Mouse (Mus musculus) heart, adult 2 months (tissue): ENCODE measurements around the gene Gm20388. TPM values are rescaled to one million over a fixed set of nuclear protein-coding genes. Genes with fewer than 3 reads are reported as not detected.

Experiments used
- DNase-seq, 2 experiments: peaks; one replicate each; pipeline ENCODE4 v3.0.0; 2021
- H3K27ac ChIP-seq: fragments of 200-600 bp; 2 replicates; pipeline ENCODE4 v1.8.1; 2022
- H3K27me3 ChIP-seq: fragments of 200-500 bp; 2 replicates; pipeline ENCODE4 v1.6.1; 2012; ENCODE audit warnings: mild to moderate bottlenecking, low read length, inconsistent platforms, mixed read lengths; ENCODE audit not compliant: control insufficient read depth, insufficient read depth
- H3K36me3 ChIP-seq: fragments of 200-500 bp; 2 replicates; pipeline ENCODE4 v1.6.1; 2012; ENCODE audit warnings: low read length, inconsistent platforms; ENCODE audit not compliant: control insufficient read depth, insufficient read depth
- H3K4me1 ChIP-seq: fragments of 200-500 bp; 2 replicates; pipeline ENCODE4 v1.6.1; 2011; ENCODE audit warnings: low read length; ENCODE audit not compliant: control insufficient read depth, insufficient read depth
- H3K4me3 ChIP-seq: fragments of 200-600 bp; 2 replicates; pipeline ENCODE4 v1.8.1; 2022
- H3K79me2 ChIP-seq: fragments of 200-500 bp; replicated peaks from 2 replicates; pipeline ENCODE4 v1.6.1; 2012; ENCODE audit warnings: mild to moderate bottlenecking, inconsistent platforms, low read length, moderate library complexity, mixed read lengths; ENCODE audit not compliant: control insufficient read depth, insufficient read depth
- H3K9ac ChIP-seq: fragments of 200-500 bp; 2 replicates; pipeline ENCODE4 v1.6.1; 2012; ENCODE audit warnings: low read depth, mild to moderate bottlenecking, control low read depth, inconsistent platforms, low read length, mixed read lengths
- CTCF ChIP-seq: fragments of 200-600 bp; IDR thresholded peaks from 2 replicates; pipeline ENCODE4 v1.8.1; 2022; ENCODE audit warnings: antibody characterized with exemption, mild to moderate bottlenecking, moderate library complexity
- EP300 ChIP-seq: fragments of 200-500 bp; IDR thresholded peaks from 2 replicates; pipeline ENCODE4 v1.6.1; 2011; ENCODE audit warnings: low read depth, low read length, control low read depth; ENCODE audit not compliant: insufficient read depth
- POLR2A ChIP-seq: fragments of 200-500 bp; IDR thresholded peaks from 2 replicates; pipeline ENCODE4 v1.6.1; 2011; ENCODE audit warnings: mild to moderate bottlenecking, low read depth, low read length, control low read depth; ENCODE audit not compliant: insufficient read depth
- WGBS: fragments of 180-500 bp; shearing (Covaris S2); methylation state at CpG from one replicate; pipeline ENCODE4 v1.1.7; 2018; 5-methylcytosine and 5-hydroxymethylcytosine counted together
- intact Hi-C: fragments of 180-260 bp; cut with DNase I; formaldehyde crosslinking; loops from one replicate; pipeline ENCODE4 v1.15.1; 2025
- polyA plus RNA-seq: library from polyadenylated mRNA; depleted of rRNA; stranded (reverse); fragments of >200 nt; gene quantifications from 2 replicates; pipeline ENCODE4 v1.2.3, GENCODE M21; 2012
- total RNA-seq, 2 experiments: library from RNA; stranded (reverse); gene quantifications; 2 replicates each; pipeline ENCODE4 v1.2.3; 2021

Gene Gm20388
- total and polyA plus RNA-seq, 3 experiments: 1.8 to 32.3 TPM; not detected in 1

GRCm38 (mm10) chr8:120318476-120318991 is 407.9 kb downstream of the Gm20388 start:
- DNase-seq: no peak
- Histone ChIP-seq H3K4me1 (peaks cover 7% of the 10 kb centered on the region), H3K79me2 (no peaks in the 10 kb centered on the region), H3K27ac (no peak overlapping the region), H3K27me3 (no peaks in the 10 kb centered on the region), H3K36me3 (no peaks in the 10 kb centered on the region), H3K9ac (no peak overlapping the region), H3K4me3 (no peak overlapping the region)
- 88% methylated on average over 12 of the region's 12 CpGs for WGBS
- TF ChIP-seq EP300: no peak
- TF ChIP-seq POLR2A: no peak
- TF ChIP-seq CTCF: no peak
- intact Hi-C loops: loop anchor here (2.0 kb wide), 1 partner anchor 34 kb away; no protein-coding TSS in a partner anchor

DNA sequence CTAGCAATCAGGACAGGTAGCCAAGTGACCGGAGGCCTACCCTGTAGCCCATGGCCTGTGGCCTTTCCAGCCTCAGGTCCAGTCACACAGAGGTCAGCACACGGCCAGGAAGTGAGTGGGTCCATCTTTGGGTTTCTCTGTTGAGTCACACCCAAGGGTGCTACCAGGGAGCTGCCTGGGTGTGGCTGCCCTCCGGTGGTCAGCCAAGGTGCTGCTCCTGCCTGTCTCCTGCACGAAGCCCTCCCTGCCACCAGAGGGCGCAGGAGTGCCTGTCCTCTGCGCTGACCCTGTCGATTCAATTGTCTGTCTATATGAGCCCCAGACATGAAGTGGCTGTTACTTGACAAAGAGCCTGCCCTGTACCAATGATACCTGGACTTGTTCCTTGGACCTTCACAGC is 408.8 kb downstream of the Gm20388 start:
- intact Hi-C loops: loop anchor here (1.0 to 2.0 kb wide), 2 partner anchors 35 to 140 kb away; no protein-coding TSS in a partner anchor
- no peak overlapping the region for H3K4me3 ChIP-seq
- H3K27me3 ChIP-seq: no peaks in the 10 kb centered on the region
- no peak overlapping the region for H3K9ac ChIP-seq
- no peak for TF ChIP-seq POLR2A
- TF ChIP-seq CTCF: no peak; the same call in 1 of the 2 replicates
- TF ChIP-seq EP300: peak; percentile 97
- H3K79me2 ChIP-seq: no peaks in the 10 kb centered on the region
- peak; percentile 75 to 84 for DNase-seq
- H3K27ac ChIP-seq: no peak overlapping the region
- whole genome bisulfite sequencing: 15% methylated on average over 7 of the region's 7 CpGs
- H3K36me3 ChIP-seq: no peaks in the 10 kb centered on the region
- H3K4me1 ChIP-seq: peaks cover 13% of the 10 kb centered on the region

DNA sequence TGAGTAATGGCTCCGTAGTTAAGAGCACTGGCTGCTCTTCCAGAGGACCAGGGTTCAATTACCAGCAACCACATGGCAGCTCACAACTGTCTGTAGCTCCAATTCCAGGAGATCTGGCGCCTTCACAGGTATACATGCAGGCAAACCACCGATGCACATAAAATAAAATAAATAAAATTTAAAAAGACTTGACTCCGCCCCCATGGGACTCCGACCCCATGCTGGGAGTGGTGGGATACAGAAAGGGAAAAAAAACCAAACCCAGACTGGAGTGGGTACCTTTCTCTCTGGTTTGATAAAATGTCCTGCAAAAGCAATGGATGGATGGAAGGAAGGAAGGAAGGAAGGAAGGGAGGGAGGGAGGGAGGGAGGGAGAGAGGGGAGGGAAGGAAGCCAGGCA is 409.5 kb downstream of the Gm20388 start:
- DNase-seq: no peak
- TF ChIP-seq POLR2A: no peak
- TF ChIP-seq EP300: no peak
- no peak for TF ChIP-seq CTCF
- Histone ChIP-seq H3K36me3 (no peaks in the 10 kb centered on the region), H3K4me3 (no peak overlapping the region), H3K27me3 (no peaks in the 10 kb centered on the region), H3K9ac (no peak overlapping the region), H3K4me1 (peaks cover 19% of the 10 kb centered on the region), H3K27ac (no peak overlapping the region), H3K79me2 (no peaks in the 10 kb centered on the region)
- WGBS: 89% methylated on average over 5 of the region's 5 CpGs
- intact Hi-C loops: no loop called here

DNA sequence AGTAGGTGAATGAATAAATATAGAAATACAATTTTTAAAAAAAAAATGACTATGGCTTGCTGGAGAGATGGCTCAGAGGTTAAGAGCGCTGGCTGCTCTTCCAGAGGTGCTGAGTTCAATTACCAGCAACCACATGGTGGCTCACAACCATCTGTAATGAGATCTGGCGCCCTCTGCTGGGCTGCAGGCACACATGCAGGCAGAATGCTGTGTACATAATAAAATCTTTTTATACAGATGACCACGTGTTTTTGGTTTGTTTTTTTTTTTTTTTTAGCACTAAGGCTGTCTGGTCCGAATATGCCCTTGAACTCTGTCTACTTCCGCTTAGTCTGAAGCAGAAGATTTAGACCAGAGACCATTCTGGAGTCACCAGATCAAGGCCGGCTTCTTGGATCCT is 411.1 kb downstream of the Gm20388 start:
- intact Hi-C loops: no loop called here
- TF ChIP-seq POLR2A (no peak), CTCF (peak; percentile 76), EP300 (no peak)
- no peaks in the 10 kb centered on the region for H3K36me3 ChIP-seq
- no peak overlapping the region for H3K27ac ChIP-seq
- 70% methylated on average over 6 of the region's 6 CpGs for WGBS
- peaks cover 21% of the 10 kb centered on the region for H3K4me1 ChIP-seq
- no peaks in the 10 kb centered on the region for H3K79me2 ChIP-seq
- H3K27me3 ChIP-seq: no peaks in the 10 kb centered on the region
- no peak overlapping the region for H3K9ac ChIP-seq
- no peak overlapping the region for H3K4me3 ChIP-seq
- DNase-seq: peak in 1 of 2 experiments; percentile 31

DNA sequence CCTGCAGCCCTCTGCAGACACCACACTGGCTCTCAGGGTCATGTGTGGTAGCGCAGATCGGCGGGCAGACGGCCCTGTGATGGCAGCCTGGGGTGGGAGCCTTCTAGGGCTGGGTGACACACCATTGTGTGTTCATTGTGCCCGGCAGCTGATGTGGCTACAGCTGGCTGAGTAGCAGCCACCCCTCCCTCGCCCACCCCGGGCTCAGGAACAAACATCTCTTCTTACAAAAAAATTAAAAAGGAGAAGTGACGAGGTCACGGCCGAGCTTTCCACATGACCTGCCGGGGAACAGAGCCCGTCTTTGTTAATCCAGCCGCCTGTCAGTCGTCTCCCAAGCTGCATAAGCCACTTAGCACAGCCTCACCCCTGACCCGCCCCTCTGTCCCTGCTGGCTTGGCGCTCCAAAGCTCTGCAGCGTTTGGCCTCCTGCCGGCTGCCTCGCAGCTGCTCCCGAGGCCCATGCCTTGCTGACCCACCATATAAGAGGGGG is 412.4 kb downstream of the Gm20388 start:
- no peaks in the 10 kb centered on the region for H3K79me2 ChIP-seq
- peaks cover 21% of the 10 kb centered on the region for H3K4me1 ChIP-seq
- no peaks in the 10 kb centered on the region for H3K36me3 ChIP-seq
- H3K4me3 ChIP-seq: no peak overlapping the region
- no peaks in the 10 kb centered on the region for H3K27me3 ChIP-seq
- H3K9ac ChIP-seq: no peak overlapping the region
- 30% methylated on average over 20 of the region's 20 CpGs for WGBS
- H3K27ac ChIP-seq: no peak overlapping the region
- intact Hi-C loops: no loop called here
- DNase-seq: peak; percentile 63 to 65
- TF ChIP-seq EP300: no peak
- 0 out of 2 replicates have a peak, but pooled peaks have one; percentile 6 for TF ChIP-seq CTCF

DNA sequence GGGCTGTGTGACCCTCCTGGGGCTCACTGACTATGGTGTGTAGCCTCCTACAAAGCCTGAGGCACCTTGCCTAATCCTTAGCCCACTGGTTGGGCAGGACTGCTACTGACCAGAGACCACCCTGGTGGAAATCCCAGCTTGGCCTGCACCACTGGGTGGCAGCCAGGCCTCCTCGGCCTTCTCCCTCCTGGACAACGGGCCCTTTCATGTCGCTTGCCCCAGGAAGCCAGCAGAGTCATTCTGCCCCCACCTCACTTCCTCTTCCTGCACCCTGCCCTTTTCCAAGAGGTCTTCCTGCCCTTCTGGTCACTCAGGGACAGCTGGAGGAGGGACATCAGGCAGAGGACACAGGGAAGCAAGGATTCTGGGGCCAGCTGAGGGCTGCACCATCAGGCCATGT is 413.9 kb downstream of the Gm20388 start:
- no peaks in the 10 kb centered on the region for H3K27me3 ChIP-seq
- DNase-seq: peak; percentile 48 to 54
- H3K27ac ChIP-seq: peak overlapping the region; percentile 58
- no peak overlapping the region for H3K4me3 ChIP-seq
- intact Hi-C loops: loop anchor here (2.0 kb wide), 1 partner anchor 38 kb away; no protein-coding TSS in a partner anchor
- TF ChIP-seq CTCF: peak; percentile 29
- TF ChIP-seq POLR2A: no peak
- TF ChIP-seq EP300: peak; percentile 52; the same call in 1 of the 2 replicates
- H3K4me1 ChIP-seq: peaks cover 20% of the 10 kb centered on the region
- no peaks in the 10 kb centered on the region for H3K79me2 ChIP-seq
- 47% methylated on average over 3 of the region's 3 CpGs for WGBS
- H3K9ac ChIP-seq: peak overlapping the region; percentile 12; the same call in 1 of the 2 replicates
- no peaks in the 10 kb centered on the region for H3K36me3 ChIP-seq
